Mouse (Mus musculus) right cerebral cortex, postnatal 36 days (tissue): ENCODE data around the gene Fam13a.

Experiments used
- DNase-seq, 2 experiments: peaks; one replicate each; pipeline ENCODE4 v3.0.0; 2022; ENCODE audit warnings: low spot score in 2 of 2, mixed read lengths in 1 of 2

The Fam13a gene

GRCm38 (mm10) chr6:58882271-58882670 lies 142.1 kb downstream of the Fam13a start:
- DNase-seq = no peak
